Mouse (Mus musculus): ENCODE results near the gene Smad5. TPM values are rescaled to one million over a fixed set of nuclear protein-coding genes. Genes with fewer than 3 reads are reported as not detected.

Smad5 gene
- polyA plus RNA-seq, 1 experiment from 2014 or later, result 71.1 TPM

DNA sequence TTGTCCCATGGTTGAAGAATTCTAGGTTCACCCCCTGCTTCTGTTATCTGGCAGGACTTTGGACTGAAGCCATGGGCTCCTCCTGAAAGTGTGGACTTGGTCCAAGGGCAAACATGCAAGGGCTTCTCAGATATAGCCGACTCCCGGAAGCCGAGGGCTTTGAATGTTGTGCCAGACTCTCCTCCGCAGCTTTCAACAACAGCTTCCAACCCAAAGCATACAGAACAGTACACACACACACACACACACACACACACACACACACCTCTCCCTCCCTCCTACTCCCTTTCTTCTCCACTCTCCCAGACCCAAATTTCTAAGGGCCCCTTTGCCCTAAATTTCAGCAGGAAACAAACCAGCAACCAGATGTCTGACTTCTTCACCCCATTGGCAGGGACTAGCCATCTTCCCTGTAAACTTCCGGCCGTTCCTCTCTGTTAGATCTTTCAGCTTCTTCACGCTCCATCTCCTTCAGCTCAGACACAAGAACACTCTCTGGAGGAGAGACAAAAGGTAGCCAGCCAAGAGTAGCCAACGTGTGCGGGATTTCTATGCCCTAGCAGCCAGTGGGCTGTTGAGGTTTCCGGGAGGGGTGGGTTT lies 24.5 kb upstream of the Smad5 start:
- Histone ChIP-seq H3K4me1 (ENCODE audit: control insufficient read depth, insufficient read depth, low read length) (peaks cover 3% of the 10 kb centered on the region; the same call in 1 of the 2 replicates), H3K27me3 (ENCODE audit: control insufficient read depth, insufficient read depth, low read length) (no peaks in the 10 kb centered on the region), H3K36me3 (ENCODE audit: control insufficient read depth, insufficient read depth, low read length) (no peaks in the 10 kb centered on the region), H3K4me2 (ENCODE audit: low read depth, severe bottlenecking) (no peak overlapping the region), H3K4me3 (ENCODE audit: low read depth, low read length) (no peak overlapping the region), H3K9me3 (ENCODE audit: control insufficient read depth, low read length) (no peaks in the 10 kb centered on the region), H3K27ac (replicated peaks; ENCODE audit: low read depth, low read length) (no peak overlapping the region), H3K9ac (ENCODE audit: low read length) (no peak overlapping the region)
- ATAC-seq (ENCODE audit: insufficient number of reproducible peaks, low FRiP score, low TSS enrichment, low read depth) (no peak), DNase-seq (ENCODE audit: low spot score) (no peak)
- WGBS, result 46% methylated on average over 10 of the region's 10 CpGs

DNA sequence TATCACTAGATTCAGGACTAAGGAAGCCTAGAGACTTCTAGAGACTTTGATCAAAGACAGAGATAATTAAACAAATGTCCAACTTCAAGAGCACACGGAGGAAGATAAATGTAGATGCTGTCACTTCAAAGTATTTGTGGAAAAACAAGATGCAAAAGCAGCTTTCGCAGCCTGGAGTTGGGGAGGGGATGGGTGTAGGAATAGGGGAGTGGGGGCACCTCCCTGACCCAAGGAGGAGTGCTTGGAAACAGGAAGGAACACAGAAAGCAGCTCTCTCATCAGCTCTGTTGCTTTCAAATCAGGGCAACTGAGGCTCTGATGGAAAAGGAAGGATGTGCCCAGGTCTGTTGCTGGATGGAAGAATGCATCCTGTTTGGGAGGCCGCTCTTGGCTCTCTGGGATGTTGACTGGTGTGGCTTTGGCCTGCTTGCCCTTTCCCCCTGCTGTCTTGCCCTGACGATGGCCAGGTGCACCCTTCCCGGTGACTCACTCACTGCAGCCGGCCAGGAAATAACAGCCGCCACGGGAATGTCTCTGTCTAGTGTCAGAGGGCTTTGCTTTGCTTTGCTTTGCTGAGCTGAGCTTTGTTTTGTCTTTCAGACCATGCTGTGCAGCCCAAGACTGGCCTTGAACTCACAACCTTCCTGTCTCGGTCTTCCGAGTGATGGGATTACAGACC lies 23.8 kb upstream of the Smad5 start:
- Histone ChIP-seq H3K4me2 (ENCODE audit: low read depth, severe bottlenecking) (no peak overlapping the region), H3K4me3 (ENCODE audit: low read depth, low read length) (no peak overlapping the region), H3K27me3 (ENCODE audit: control insufficient read depth, insufficient read depth, low read length) (no peaks in the 10 kb centered on the region), H3K9me3 (ENCODE audit: control insufficient read depth, low read length) (no peaks in the 10 kb centered on the region), H3K27ac (replicated peaks; ENCODE audit: low read depth, low read length) (no peak overlapping the region), H3K4me1 (ENCODE audit: control insufficient read depth, insufficient read depth, low read length) (0 out of 2 replicates have a peak, but pooled peaks cover 3% of the 10 kb centered on the region), H3K36me3 (ENCODE audit: control insufficient read depth, insufficient read depth, low read length) (no peaks in the 10 kb centered on the region), H3K9ac (ENCODE audit: low read length) (no peak overlapping the region)
- DNase-seq (ENCODE audit: low spot score), result no peak
- WGBS, result 26% methylated on average over 10 of the region's 10 CpGs
- ATAC-seq (ENCODE audit: insufficient number of reproducible peaks, low FRiP score, low TSS enrichment, low read depth), result no peak

DNA sequence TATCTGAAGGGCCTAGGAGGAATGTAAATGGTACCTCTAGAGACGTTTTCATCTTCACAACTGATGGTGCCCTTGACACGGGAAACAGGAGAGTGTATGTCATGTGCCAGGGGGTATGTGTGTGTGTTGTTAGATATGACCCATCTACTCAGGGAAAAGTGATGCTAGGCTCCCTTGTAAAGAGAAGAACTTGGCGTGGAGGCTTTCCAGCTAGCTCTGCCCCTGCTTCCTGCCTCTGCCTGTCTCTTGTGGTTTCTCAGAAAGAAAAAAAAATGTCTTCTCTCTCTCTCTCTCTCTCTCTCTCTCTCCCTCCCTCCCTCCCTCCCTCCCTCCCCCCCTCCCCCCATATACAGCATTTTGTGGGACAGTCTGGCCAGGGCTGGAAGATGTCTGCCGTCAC lies 20.9 kb upstream of the Smad5 start:
- no peaks in the 10 kb centered on the region for H3K9me3 ChIP-seq (ENCODE audit: control insufficient read depth, low read length)
- 0 out of 2 replicates have a peak, but pooled peaks cover 3% of the 10 kb centered on the region for H3K4me1 ChIP-seq (ENCODE audit: control insufficient read depth, insufficient read depth, low read length)
- no peak overlapping the region for H3K4me2 ChIP-seq (ENCODE audit: low read depth, severe bottlenecking)
- no peaks in the 10 kb centered on the region for H3K36me3 ChIP-seq (ENCODE audit: control insufficient read depth, insufficient read depth, low read length)
- WGBS, result 78% methylated on average over 4 of the region's 4 CpGs
- H3K27me3 ChIP-seq (ENCODE audit: control insufficient read depth, insufficient read depth, low read length), result no peaks in the 10 kb centered on the region
- H3K27ac ChIP-seq (replicated peaks; ENCODE audit: low read depth, low read length), result no peak overlapping the region
- no peak for DNase-seq (ENCODE audit: low spot score)
- ATAC-seq (ENCODE audit: insufficient number of reproducible peaks, low FRiP score, low TSS enrichment, low read depth), result no peak
- H3K9ac ChIP-seq (ENCODE audit: low read length), result no peak overlapping the region
- no peak overlapping the region for H3K4me3 ChIP-seq (ENCODE audit: low read depth, low read length)

DNA sequence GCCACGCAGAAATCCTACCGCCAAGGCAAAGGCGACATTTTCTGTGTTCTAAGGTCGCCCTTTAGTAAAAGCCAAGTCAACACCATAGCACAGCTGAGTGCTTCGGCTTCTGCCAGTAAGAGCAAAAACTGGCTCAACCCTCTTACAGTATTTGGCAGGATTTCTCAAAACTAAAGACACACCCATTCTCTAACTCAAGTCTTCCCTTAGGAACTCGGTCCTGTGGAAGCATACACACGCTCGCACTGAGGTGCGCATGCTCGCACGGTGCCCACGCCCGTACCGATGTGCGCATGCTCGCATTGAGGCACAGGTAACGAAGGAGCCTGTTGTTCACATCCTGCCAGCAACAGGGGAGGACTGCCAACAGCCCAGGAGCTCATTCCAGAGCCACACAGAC lies 20.5 kb upstream of the Smad5 start:
- Histone ChIP-seq H3K4me3 (ENCODE audit: low read depth, low read length) (no peak overlapping the region), H3K36me3 (ENCODE audit: control insufficient read depth, insufficient read depth, low read length) (no peaks in the 10 kb centered on the region), H3K27ac (replicated peaks; ENCODE audit: low read depth, low read length) (no peak overlapping the region), H3K4me2 (ENCODE audit: low read depth, severe bottlenecking) (no peak overlapping the region), H3K4me1 (ENCODE audit: control insufficient read depth, insufficient read depth, low read length) (0 out of 2 replicates have a peak, but pooled peaks cover 3% of the 10 kb centered on the region), H3K9me3 (ENCODE audit: control insufficient read depth, low read length) (no peaks in the 10 kb centered on the region), H3K9ac (ENCODE audit: low read length) (no peak overlapping the region), H3K27me3 (ENCODE audit: control insufficient read depth, insufficient read depth, low read length) (no peaks in the 10 kb centered on the region)
- DNase-seq (ENCODE audit: low spot score) (no peak), ATAC-seq (ENCODE audit: insufficient number of reproducible peaks, low FRiP score, low TSS enrichment, low read depth) (no peak)
- WGBS, result 83% methylated on average over 17 of the region's 17 CpGs

DNA sequence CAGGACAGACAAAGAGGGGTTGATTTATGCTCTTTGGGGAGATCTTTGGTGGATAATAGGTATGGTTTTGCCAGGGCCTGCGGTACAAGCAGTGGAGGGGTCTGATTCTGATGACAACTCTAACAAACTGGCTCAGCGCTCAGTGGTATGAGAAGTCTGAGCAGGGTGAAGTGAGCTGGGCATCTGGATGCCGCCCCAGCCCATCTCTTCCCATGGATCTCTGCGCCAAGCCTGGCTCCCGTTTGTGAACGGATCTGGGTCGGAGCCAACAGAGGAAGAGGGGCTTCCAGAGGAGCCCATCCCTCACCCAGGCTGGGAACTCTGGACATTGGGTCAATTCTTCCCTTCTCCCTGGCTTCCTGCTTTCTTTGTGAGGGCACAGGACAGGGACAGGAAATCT lies 19.5 kb upstream of the Smad5 start:
- Histone ChIP-seq H3K27ac (replicated peaks; ENCODE audit: low read depth, low read length) (no peak overlapping the region), H3K4me2 (ENCODE audit: low read depth, severe bottlenecking) (no peak overlapping the region)
- DNase-seq (ENCODE audit: low spot score), result no peak

DNA sequence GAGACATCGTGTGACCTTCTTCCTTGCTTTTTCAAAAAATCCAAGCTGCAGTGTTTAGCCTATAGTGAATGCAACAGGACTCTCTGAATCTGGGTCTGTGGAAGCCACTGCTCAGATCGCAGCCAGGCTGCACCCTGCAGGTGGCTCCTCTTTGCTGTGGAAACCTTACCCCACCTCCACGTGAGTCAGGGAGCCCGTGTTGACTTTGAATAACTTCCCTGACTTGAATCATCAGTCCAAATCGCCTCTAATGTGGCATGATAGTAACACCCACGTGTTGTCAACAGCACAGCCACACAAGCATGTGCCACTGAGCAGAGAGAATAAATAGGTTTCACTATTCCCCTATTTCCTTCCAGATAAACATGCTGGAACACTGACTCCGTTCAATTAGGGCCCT lies 10.8 kb upstream of the Smad5 start:
- H3K4me3 ChIP-seq (ENCODE audit: low read depth, low read length), result no peak overlapping the region
- no peaks in the 10 kb centered on the region for H3K9me3 ChIP-seq (ENCODE audit: control insufficient read depth, low read length)
- H3K4me2 ChIP-seq (ENCODE audit: low read depth, severe bottlenecking), result no peak overlapping the region
- peaks cover 17% of the 10 kb centered on the region for H3K4me1 ChIP-seq (ENCODE audit: control insufficient read depth, insufficient read depth, low read length)
- no peaks in the 10 kb centered on the region for H3K27me3 ChIP-seq (ENCODE audit: control insufficient read depth, insufficient read depth, low read length)
- no peaks in the 10 kb centered on the region for H3K36me3 ChIP-seq (ENCODE audit: control insufficient read depth, insufficient read depth, low read length)
- WGBS, result 42% methylated on average over 7 of the region's 7 CpGs
- H3K27ac ChIP-seq (replicated peaks; ENCODE audit: low read depth, low read length), result no peak overlapping the region
- no peak for DNase-seq (ENCODE audit: low spot score)
- no peak overlapping the region for H3K9ac ChIP-seq (ENCODE audit: low read length)
- ATAC-seq (ENCODE audit: insufficient number of reproducible peaks, low FRiP score, low TSS enrichment, low read depth), result no peak

More for the DNA sequence above, 19.5 kb upstream of the Smad5 start:
- 81% methylated on average over 7 of the region's 7 CpGs for WGBS
- Histone ChIP-seq H3K9me3 (ENCODE audit: control insufficient read depth, low read length) (no peaks in the 10 kb centered on the region), H3K9ac (ENCODE audit: low read length) (no peak overlapping the region), H3K4me1 (ENCODE audit: control insufficient read depth, insufficient read depth, low read length) (0 out of 2 replicates have a peak, but pooled peaks cover under 1% of the 10 kb centered on the region), H3K27me3 (ENCODE audit: control insufficient read depth, insufficient read depth, low read length) (no peaks in the 10 kb centered on the region), H3K4me3 (ENCODE audit: low read depth, low read length) (no peak overlapping the region), H3K36me3 (ENCODE audit: control insufficient read depth, insufficient read depth, low read length) (no peaks in the 10 kb centered on the region)
- ATAC-seq (ENCODE audit: insufficient number of reproducible peaks, low FRiP score, low TSS enrichment, low read depth), result no peak

DNA sequence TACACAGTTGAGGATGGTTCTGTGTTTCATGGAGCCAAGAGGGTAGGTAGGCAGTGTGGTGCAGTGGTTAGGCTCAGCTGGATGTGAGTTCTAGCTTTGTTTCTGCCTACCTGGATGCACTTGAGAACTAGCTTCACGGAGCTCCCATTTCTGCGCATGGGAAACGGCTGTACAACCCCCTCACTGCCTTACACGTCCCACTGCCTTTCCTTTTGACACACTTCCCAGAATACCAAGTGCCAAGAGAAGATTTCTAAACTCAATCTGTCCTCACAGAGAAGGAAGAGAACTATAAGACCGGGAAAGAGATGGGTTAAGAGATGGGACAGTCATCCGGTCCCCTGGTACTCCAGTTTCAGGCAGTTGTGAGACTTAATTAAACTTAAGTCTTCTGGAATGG lies 10.2 kb upstream of the Smad5 start:
- ATAC-seq (ENCODE audit: insufficient number of reproducible peaks, low FRiP score, low TSS enrichment, low read depth), result no peak
- Histone ChIP-seq H3K4me3 (ENCODE audit: low read depth, low read length) (no peak overlapping the region), H3K4me2 (ENCODE audit: low read depth, severe bottlenecking) (no peak overlapping the region), H3K27ac (replicated peaks; ENCODE audit: low read depth, low read length) (no peak overlapping the region), H3K27me3 (ENCODE audit: control insufficient read depth, insufficient read depth, low read length) (no peaks in the 10 kb centered on the region), H3K4me1 (ENCODE audit: control insufficient read depth, insufficient read depth, low read length) (peaks cover 23% of the 10 kb centered on the region), H3K9ac (ENCODE audit: low read length) (no peak overlapping the region), H3K9me3 (ENCODE audit: control insufficient read depth, low read length) (no peaks in the 10 kb centered on the region), H3K36me3 (ENCODE audit: control insufficient read depth, insufficient read depth, low read length) (no peaks in the 10 kb centered on the region)
- DNase-seq (ENCODE audit: low spot score), result no peak
- 87% methylated on average over 6 of the region's 6 CpGs for WGBS

DNA sequence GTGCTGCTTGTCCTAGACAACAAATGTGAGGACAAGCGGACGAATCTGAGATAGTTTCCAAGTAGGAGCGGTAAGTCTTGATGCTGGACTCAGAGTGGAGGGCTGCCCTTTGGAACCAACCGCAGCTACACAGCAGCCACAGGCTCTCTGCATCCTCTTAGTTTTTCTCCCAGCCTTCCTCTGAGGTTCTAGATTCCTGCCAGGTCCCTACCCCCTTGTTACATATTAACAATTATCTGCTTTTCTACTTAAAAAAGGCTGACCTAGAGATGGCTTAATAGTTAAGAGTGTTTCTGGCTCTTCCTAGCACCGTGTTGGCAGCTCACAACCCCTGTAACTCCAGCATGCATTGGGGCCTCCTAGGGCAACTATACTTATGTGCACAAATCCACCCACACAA lies 7.1 kb upstream of the Smad5 start:
- Histone ChIP-seq H3K4me3 (ENCODE audit: low read depth, low read length) (no peak overlapping the region), H3K36me3 (ENCODE audit: control insufficient read depth, insufficient read depth, low read length) (no peaks in the 10 kb centered on the region), H3K9ac (ENCODE audit: low read length) (no peak overlapping the region), H3K4me1 (ENCODE audit: control insufficient read depth, insufficient read depth, low read length) (peaks cover 34% of the 10 kb centered on the region), H3K9me3 (ENCODE audit: control insufficient read depth, low read length) (no peaks in the 10 kb centered on the region), H3K4me2 (ENCODE audit: low read depth, severe bottlenecking) (no peak overlapping the region), H3K27ac (replicated peaks; ENCODE audit: low read depth, low read length) (no peak overlapping the region), H3K27me3 (ENCODE audit: control insufficient read depth, insufficient read depth, low read length) (no peaks in the 10 kb centered on the region)
- ATAC-seq (ENCODE audit: insufficient number of reproducible peaks, low FRiP score, low TSS enrichment, low read depth) (no peak), DNase-seq (ENCODE audit: low spot score) (no peak)
- 92% methylated on average over 5 of the region's 5 CpGs for WGBS
